Mouse (Mus musculus) midbrain, embryonic 11.5 days (tissue): ENCODE results near the gene Mrpl37. TPM values are rescaled to one million over a fixed set of nuclear protein-coding genes. Genes with fewer than 3 reads are reported as not detected.

Experiments
- ATAC-seq: fragments of 200-750 bp; cut with Nextera tagmentation; 2 replicates; pipeline ENCODE4 v1.8.0; 2017; ENCODE audit warnings: moderate TSS enrichment, moderate library complexity; ENCODE audit not compliant: low FRiP score
- DNase-seq: peaks from one replicate; pipeline ENCODE4 v3.0.0; 2015; ENCODE audit warnings: low spot score; ENCODE audit errors: missing footprints
- H3K27ac ChIP-seq: fragments of 300-500 bp; sonication (generic); 2 replicates; pipeline ENCODE4 v1.5.1; 2014; ENCODE audit warnings: low read depth, low read length
- H3K27me3 ChIP-seq: fragments of 300-500 bp; sonication (generic); 2 replicates; pipeline ENCODE4 v1.6.1; 2014; ENCODE audit warnings: mild to moderate bottlenecking, low read length, moderate library complexity, mixed read lengths; ENCODE audit not compliant: control insufficient read depth, insufficient read depth
- H3K36me3 ChIP-seq: fragments of 300-500 bp; sonication (generic); 2 replicates; pipeline ENCODE4 v1.6.1; 2014; ENCODE audit warnings: mild to moderate bottlenecking, low read length, moderate library complexity, mixed read lengths; ENCODE audit not compliant: control insufficient read depth, insufficient read depth
- H3K4me1 ChIP-seq: fragments of 300-500 bp; sonication (generic); 2 replicates; pipeline ENCODE4 v1.6.1; 2014; ENCODE audit warnings: low read length; ENCODE audit not compliant: control insufficient read depth, insufficient read depth
- H3K4me2 ChIP-seq: fragments of 300-500 bp; sonication (generic); 2 replicates; pipeline ENCODE4 v1.6.1; 2014; ENCODE audit warnings: mild to moderate bottlenecking, moderate library complexity
- H3K4me3 ChIP-seq: fragments of 300-500 bp; sonication (generic); 2 replicates; pipeline ENCODE4 v1.5.1; 2014; ENCODE audit warnings: low read depth, low read length
- H3K9ac ChIP-seq: fragments of 300-500 bp; sonication (generic); 2 replicates; pipeline ENCODE4 v1.6.1; 2014; ENCODE audit warnings: low read length
- H3K9me3 ChIP-seq: fragments of 300-500 bp; sonication (generic); 2 replicates; pipeline ENCODE4 v1.6.1; 2016; ENCODE audit warnings: low read length; ENCODE audit not compliant: control insufficient read depth
- WGBS: fragments of 180-500 bp; shearing (Covaris S2); extraction: QIAGEN DNeasy Blood & Tissue Kit; methylation state at CpG from one replicate; pipeline ENCODE4 v1.1.7; 2014; 5-methylcytosine and 5-hydroxymethylcytosine counted together
- polyA plus RNA-seq: library from polyadenylated mRNA; unstranded; fragments of >200 nt; fragmentation: Nextera tagmentation; extraction: Ambion mirVana; gene quantifications from 2 replicates; pipeline ENCODE4 v1.2.1, GENCODE M21; 2014

The Mrpl37 gene
- polyA plus RNA-seq, 1 experiment from 2014 or later, result 112 TPM

- Histone ChIP-seq H3K27me3 (no peaks in the 10 kb centered on the region), H3K9ac (no peak overlapping the region), H3K27ac (no peak overlapping the region), H3K36me3 (peaks cover 17% of the 10 kb centered on the region; the same call in 1 of the 2 replicates), H3K4me3 (no peak overlapping the region), H3K4me1 (peaks cover 8% of the 10 kb centered on the region), H3K9me3 (no peaks in the 10 kb centered on the region), H3K4me2 (no peak overlapping the region)
- ATAC-seq (no peak), DNase-seq (no peak)
- 90% methylated on average over 2 of the region's 2 CpGs for WGBS
Observed at GRCm38 (mm10) chr4:107036985-107037384, 29.7 kb downstream of the Mrpl37 start.

GRCm38 (mm10) chr4:107035689-107036088 lies 31.0 kb downstream of the Mrpl37 start:
- ATAC-seq (no peak), DNase-seq (no peak)
- H3K27me3 ChIP-seq, result no peaks in the 10 kb centered on the region
- H3K4me1 ChIP-seq, result peaks cover 8% of the 10 kb centered on the region
- WGBS, result 88% methylated on average over 4 of the region's 4 CpGs
- no peaks in the 10 kb centered on the region for H3K9me3 ChIP-seq
- no peak overlapping the region for H3K4me3 ChIP-seq
- H3K4me2 ChIP-seq, result no peak overlapping the region
- peaks cover 19% of the 10 kb centered on the region for H3K36me3 ChIP-seq
- H3K9ac ChIP-seq, result no peak overlapping the region
- no peak overlapping the region for H3K27ac ChIP-seq

GRCm38 (mm10) chr4:107026451-107026850 lies 40.2 kb downstream of the Mrpl37 start:
- no peak overlapping the region; the same call in 1 of the 2 replicates for H3K27ac ChIP-seq
- no peak overlapping the region for H3K9ac ChIP-seq
- H3K4me2 ChIP-seq, result no peak overlapping the region
- WGBS, result 79% methylated on average over 8 of the region's 8 CpGs
- H3K36me3 ChIP-seq, result peaks cover 10% of the 10 kb centered on the region
- H3K9me3 ChIP-seq, result no peaks in the 10 kb centered on the region
- DNase-seq (no peak), ATAC-seq (no peak)
- H3K27me3 ChIP-seq, result no peaks in the 10 kb centered on the region
- peaks cover 2% of the 10 kb centered on the region; the same call in 1 of the 2 replicates for H3K4me1 ChIP-seq
- no peak overlapping the region for H3K4me3 ChIP-seq

DNA sequence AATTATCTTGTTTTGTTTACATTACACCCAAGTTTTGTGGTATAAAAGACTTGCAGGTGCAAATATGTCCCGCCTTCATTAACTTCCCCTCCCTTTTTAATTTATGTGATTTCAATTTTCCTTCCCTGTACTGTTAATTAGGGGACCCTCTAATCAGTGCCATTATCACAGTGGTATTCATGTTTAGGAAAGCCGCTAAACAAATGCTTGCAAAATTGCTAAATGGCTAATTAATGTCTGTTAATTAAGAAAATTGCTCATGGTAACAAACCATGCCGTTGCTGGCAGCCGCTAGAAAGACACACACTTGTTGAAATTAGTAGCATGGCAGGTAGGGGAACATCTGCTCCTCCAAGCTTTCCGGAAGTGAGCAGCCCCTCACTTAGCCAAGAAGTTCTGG lies 41.3 kb downstream of the Mrpl37 start:
- Histone ChIP-seq H3K4me1 (peaks cover 11% of the 10 kb centered on the region), H3K9ac (no peak overlapping the region), H3K9me3 (no peaks in the 10 kb centered on the region), H3K36me3 (no peaks in the 10 kb centered on the region; the same call in none of the 2 replicates), H3K27me3 (no peaks in the 10 kb centered on the region), H3K4me2 (no peak overlapping the region), H3K27ac (no peak overlapping the region), H3K4me3 (no peak overlapping the region)
- WGBS, result 96% methylated on average over 5 of the region's 5 CpGs
- no peak for ATAC-seq
- DNase-seq, result no peak

DNA sequence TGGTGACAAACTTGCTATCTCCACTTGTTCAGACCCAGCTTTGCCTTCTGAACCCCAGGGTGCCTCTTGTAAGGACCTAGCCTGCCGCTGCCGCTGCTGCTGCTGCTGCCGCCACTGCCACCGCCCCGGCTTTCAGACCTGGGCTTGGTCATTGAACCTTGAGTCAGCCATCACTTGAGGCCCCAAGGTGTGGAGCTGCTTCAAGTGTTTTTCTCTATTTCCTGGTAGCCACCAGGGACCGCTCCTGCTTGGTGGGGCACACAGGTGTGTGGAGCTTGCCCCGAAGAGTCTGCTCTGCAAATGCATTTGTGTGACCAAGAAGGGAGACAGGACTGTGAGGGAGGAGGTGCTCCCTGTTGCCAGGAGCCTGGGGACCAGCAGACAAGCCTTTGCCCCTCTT lies 41.8 kb downstream of the Mrpl37 start:
- 88% methylated on average over 7 of the region's 7 CpGs for WGBS
- Histone ChIP-seq H3K4me1 (peaks cover 14% of the 10 kb centered on the region), H3K9ac (no peak overlapping the region), H3K9me3 (no peaks in the 10 kb centered on the region), H3K27ac (no peak overlapping the region), H3K36me3 (no peaks in the 10 kb centered on the region; the same call in 1 of the 2 replicates), H3K27me3 (no peaks in the 10 kb centered on the region), H3K4me2 (no peak overlapping the region), H3K4me3 (no peak overlapping the region)
- no peak for ATAC-seq
- no peak for DNase-seq

DNA sequence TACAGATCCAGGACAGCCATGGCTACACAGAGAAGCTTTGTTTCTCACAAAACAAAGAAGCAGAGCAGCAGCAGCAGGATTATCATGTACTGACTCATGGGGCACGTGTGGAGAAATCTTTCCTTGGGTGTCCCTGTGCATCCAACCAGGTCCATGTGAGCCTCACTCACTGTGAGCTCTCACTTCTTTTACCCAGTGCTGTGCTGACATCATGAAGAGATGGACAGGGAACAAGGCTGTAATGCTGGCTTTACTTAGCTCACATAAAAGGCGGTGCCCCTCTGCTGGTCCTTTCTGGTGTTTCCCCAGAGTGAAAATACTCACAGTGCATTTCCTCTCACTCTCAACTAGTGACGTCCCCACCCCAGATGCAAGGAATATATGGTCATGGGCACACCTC lies 45.2 kb downstream of the Mrpl37 start:
- Histone ChIP-seq H3K27me3 (no peaks in the 10 kb centered on the region), H3K9ac (no peak overlapping the region; the same call in 1 of the 2 replicates), H3K4me1 (peaks cover 30% of the 10 kb centered on the region), H3K4me2 (no peak overlapping the region), H3K27ac (no peak overlapping the region; the same call in 1 of the 2 replicates), H3K4me3 (no peak overlapping the region), H3K36me3 (no peaks in the 10 kb centered on the region; the same call in 1 of the 2 replicates), H3K9me3 (no peaks in the 10 kb centered on the region)
- WGBS, result 66% methylated on average over 3 of the region's 3 CpGs
- DNase-seq, result no peak
- no peak for ATAC-seq

- H3K9ac ChIP-seq, result no peak overlapping the region
- no peak overlapping the region for H3K4me3 ChIP-seq
- H3K27me3 ChIP-seq, result no peaks in the 10 kb centered on the region
- no peak overlapping the region for H3K4me2 ChIP-seq
- H3K36me3 ChIP-seq, result no peaks in the 10 kb centered on the region; the same call in 1 of the 2 replicates
- H3K9me3 ChIP-seq, result no peaks in the 10 kb centered on the region
- H3K4me1 ChIP-seq, result peaks cover 40% of the 10 kb centered on the region
- DNase-seq, result no peak
- WGBS, result 72% methylated on average over 5 of the region's 5 CpGs
- no peak for ATAC-seq
- H3K27ac ChIP-seq, result no peak overlapping the region
Observed at GRCm38 (mm10) chr4:107020287-107021000, 46.2 kb downstream of the Mrpl37 start.

DNA sequence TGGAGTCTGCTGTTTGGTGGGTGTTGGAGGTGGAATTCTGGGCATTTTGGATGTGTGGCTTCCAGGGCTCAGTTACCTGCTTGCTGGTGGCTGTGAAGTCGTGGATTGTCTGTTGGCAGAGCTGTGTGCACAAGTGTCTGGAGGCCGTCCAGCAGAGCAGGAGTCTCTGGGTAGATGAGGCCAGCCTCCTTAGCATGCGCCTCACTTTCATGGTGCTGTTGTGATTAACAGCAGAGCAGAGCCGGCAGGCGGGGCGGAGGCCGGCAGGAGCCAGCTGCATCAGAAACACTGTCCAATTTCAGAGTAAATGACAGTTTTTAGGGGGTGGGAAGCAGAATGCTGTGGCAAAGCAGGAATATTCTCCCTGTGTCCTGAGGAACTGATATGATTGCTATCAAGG lies 47.6 kb downstream of the Mrpl37 start:
- H3K4me2 ChIP-seq, result no peak overlapping the region
- no peak overlapping the region for H3K4me3 ChIP-seq
- no peak for DNase-seq
- H3K27me3 ChIP-seq, result no peaks in the 10 kb centered on the region
- peak overlapping the region; percentile 40; the same call in 1 of the 2 replicates for H3K27ac ChIP-seq
- peaks cover 48% of the 10 kb centered on the region for H3K4me1 ChIP-seq
- no peaks in the 10 kb centered on the region for H3K9me3 ChIP-seq
- whole genome bisulfite sequencing, result 69% methylated on average over 7 of the region's 7 CpGs
- ATAC-seq, result no peak
- peak overlapping the region; percentile 42 for H3K9ac ChIP-seq
- no peaks in the 10 kb centered on the region; the same call in 1 of the 2 replicates for H3K36me3 ChIP-seq

DNA sequence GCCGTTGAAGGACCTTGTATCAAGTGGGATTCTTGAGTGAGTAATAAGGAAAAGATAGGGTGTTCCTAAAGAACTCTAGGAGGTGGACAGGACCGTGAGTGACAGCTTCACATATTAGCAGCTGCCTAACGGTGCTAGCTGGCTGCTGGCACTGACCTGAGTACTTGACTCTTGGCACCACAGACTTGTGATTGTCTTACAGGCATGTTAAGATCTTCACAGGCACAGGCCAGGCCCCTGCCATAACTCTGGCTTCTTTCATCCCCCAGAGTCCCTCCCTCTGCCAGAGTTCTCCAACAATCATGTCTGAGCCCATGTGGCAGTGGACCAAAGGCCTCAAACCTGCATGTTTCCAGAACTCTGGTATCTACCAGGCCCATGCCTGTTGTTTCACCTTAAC lies 48.1 kb downstream of the Mrpl37 start:
- H3K4me2 ChIP-seq, result no peak overlapping the region

More for the DNA sequence above, 48.1 kb downstream of the Mrpl37 start:
- WGBS, result 84% methylated on average over 3 of the region's 3 CpGs
- ATAC-seq, result no peak
- no peaks in the 10 kb centered on the region; the same call in 1 of the 2 replicates for H3K36me3 ChIP-seq
- peaks cover 48% of the 10 kb centered on the region for H3K4me1 ChIP-seq
- no peaks in the 10 kb centered on the region for H3K9me3 ChIP-seq
- no peak overlapping the region for H3K4me3 ChIP-seq
- H3K27ac ChIP-seq, result no peak overlapping the region
- H3K27me3 ChIP-seq, result no peaks in the 10 kb centered on the region
- peak overlapping the region; percentile 42 for H3K9ac ChIP-seq
- no peak for DNase-seq
